Mouse (Mus musculus) C2C12 (cell line): ENCODE measurements at regions not wholly inside any gene's neighbourhood (a gene's known extent, or its start where the extent isn't known, plus 50 kb on each side); places are given as distances from the start of the nearest gene placed in this dataset.

Source experiments
- CEBPB ChIP-seq: IDR thresholded peaks from one replicate; pipeline ENCODE4 v1.6.1; 2011; ENCODE audit warnings: low read depth, mild to moderate bottlenecking, control low read depth, moderate library complexity
- CTCF ChIP-seq: IDR thresholded peaks from one replicate; pipeline ENCODE4 v1.5.1; 2011; ENCODE audit not compliant: control insufficient read depth, insufficient read depth, insufficient read length
- MAX ChIP-seq: IDR thresholded peaks from one replicate; pipeline ENCODE4 v1.6.1; 2011; ENCODE audit warnings: mild to moderate bottlenecking, control low read depth

- TF ChIP-seq CTCF (no peak), MAX (no peak), CEBPB (no peak)
Measured at GRCm38 (mm10) chr5:101560366-101560765, 104.4 kb downstream of the Nkx6-1 start.
